Comparison of ENCODE assay signal across 8 mouse cellular contexts in genomic region chr10:80047041-80047565, GRCm38 (mm10). TPM values are rescaled to one million over a fixed set of nuclear protein-coding genes. Genes with fewer than 3 reads are reported as not detected.
DNase-seq lines count a peak whose midpoint lies in the region; ATAC-seq and TF ChIP-seq lines count a peak whose summit lies in the region.

Gene Gpx4, plus strand, starts transcription at chr10:80047166.

- in situ Hi-C loops in Patski (cut with MboI; ENCODE audit: low pct_unique_long_range_greater_than_20kb) = no loop called here

- CTCF ChIA-PET in Patski (lab: Charles Lee) = no interaction called here

- no peak within 1 kb of the TSS for H3K27ac ChIP-seq in forebrain, embryonic 16.5 days (ENCODE audit: low read length)
- peak within 1 kb of the TSS; percentile 20; the same call in 1 of the 2 replicates for H3K27ac ChIP-seq in hindbrain, embryonic 14.5 days
- no peak within 1 kb of the TSS for H3K27ac ChIP-seq in liver, embryonic 11.5 days (ENCODE audit: low read depth, low read length)
- H3K27ac ChIP-seq in stomach, postnatal 0 days (replicated peaks) = no peak within 1 kb of the TSS

- WGBS in forebrain, embryonic 16.5 days = 46% methylated on average over 9 of the region's 9 CpGs
- 36% methylated on average over 9 of the region's 9 CpGs for WGBS in hindbrain, embryonic 14.5 days
- WGBS in liver, embryonic 11.5 days = 65% methylated on average over 9 of the region's 9 CpGs
- 65% methylated on average over 9 of the region's 9 CpGs for WGBS in stomach, postnatal 0 days

- H3K4me1 ChIP-seq in forebrain, embryonic 16.5 days (replicated peaks; ENCODE audit: control insufficient read depth, insufficient read depth, low read length) = peaks cover 7% of the 10 kb centered on the region
- H3K4me1 ChIP-seq in hindbrain, embryonic 14.5 days (replicated peaks; ENCODE audit: control insufficient read depth, insufficient read depth, low read length) = no peaks in the 10 kb centered on the region; the same call in 1 of the 2 replicates
- peaks cover 35% of the 10 kb centered on the region for H3K4me1 ChIP-seq in liver, embryonic 11.5 days (replicated peaks; ENCODE audit: control insufficient read depth, insufficient read depth, low read length)
- no peaks in the 10 kb centered on the region; the same call in 1 of the 2 replicates for H3K4me1 ChIP-seq in stomach, postnatal 0 days (replicated peaks; ENCODE audit: control insufficient read depth, insufficient read depth)

- H3K27me3 ChIP-seq in Patski = no peaks in the 10 kb centered on the region
- no peaks in the 10 kb centered on the region for H3K27me3 ChIP-seq in forebrain, embryonic 16.5 days (replicated peaks; ENCODE audit: control insufficient read depth, insufficient read depth, low read length)
- H3K27me3 ChIP-seq in hindbrain, embryonic 14.5 days (ENCODE audit: control insufficient read depth, insufficient read depth, low read length) = no peaks in the 10 kb centered on the region
- no peaks in the 10 kb centered on the region for H3K27me3 ChIP-seq in liver, embryonic 11.5 days (replicated peaks; ENCODE audit: control insufficient read depth, insufficient read depth, low read length)
- no peaks in the 10 kb centered on the region for H3K27me3 ChIP-seq in stomach, postnatal 0 days (ENCODE audit: control insufficient read depth, insufficient read depth, low read length)

- no peak for ATAC-seq in Patski
- ATAC-seq in forebrain, embryonic 16.5 days = no peak
- no peak for ATAC-seq in hindbrain, embryonic 14.5 days (ENCODE audit: low FRiP score)
- ATAC-seq in liver, embryonic 11.5 days (replicated peaks; ENCODE audit: low FRiP score) = no peak
- no peak for ATAC-seq in stomach, postnatal 0 days (ENCODE audit: low FRiP score, low TSS enrichment)

- no peaks in the 10 kb centered on the region for H3K9me3 ChIP-seq in forebrain, embryonic 16.5 days (ENCODE audit: control insufficient read depth, low read length)
- H3K9me3 ChIP-seq in hindbrain, embryonic 14.5 days (ENCODE audit: control insufficient read depth, low read length) = no peaks in the 10 kb centered on the region
- no peaks in the 10 kb centered on the region for H3K9me3 ChIP-seq in liver, embryonic 11.5 days (ENCODE audit: control insufficient read depth, low read length)
- no peaks in the 10 kb centered on the region for H3K9me3 ChIP-seq in stomach, postnatal 0 days (ENCODE audit: control insufficient read depth, low read length)

- no peaks in the 10 kb centered on the region for H3K36me3 ChIP-seq in forebrain, embryonic 16.5 days (ENCODE audit: control insufficient read depth, insufficient read depth)
- H3K36me3 ChIP-seq in hindbrain, embryonic 14.5 days (replicated peaks; ENCODE audit: control insufficient read depth, insufficient read depth) = no peaks in the 10 kb centered on the region
- no peaks in the 10 kb centered on the region for H3K36me3 ChIP-seq in liver, embryonic 11.5 days (ENCODE audit: control insufficient read depth, insufficient read depth, low read length)
- no peaks in the 10 kb centered on the region for H3K36me3 ChIP-seq in stomach, postnatal 0 days (ENCODE audit: control insufficient read depth, insufficient read depth, low read length)

- H3K4me2 ChIP-seq in forebrain, embryonic 16.5 days (ENCODE audit: low read length) = no peak within 1 kb of the TSS
- H3K4me2 ChIP-seq in hindbrain, embryonic 14.5 days (replicated peaks) = no peak within 1 kb of the TSS
- H3K4me2 ChIP-seq in liver, embryonic 11.5 days = no peak within 1 kb of the TSS
- no peak within 1 kb of the TSS for H3K4me2 ChIP-seq in stomach, postnatal 0 days (replicated peaks; ENCODE audit: low read depth)

- no peak within 1 kb of the TSS for H3K9ac ChIP-seq in forebrain, embryonic 16.5 days (replicated peaks; ENCODE audit: low read depth, low read length)
- no peak within 1 kb of the TSS for H3K9ac ChIP-seq in hindbrain, embryonic 14.5 days
- no peak within 1 kb of the TSS for H3K9ac ChIP-seq in liver, embryonic 11.5 days (ENCODE audit: low read depth, low read length)
- H3K9ac ChIP-seq in stomach, postnatal 0 days (ENCODE audit: low read length) = 0 out of 2 replicates have a peak within 1 kb of the TSS, but pooled peaks have one; percentile 8

- POLR2A ChIA-PET in Patski (lab: Charles Lee) = interaction anchor here (1.9 kb wide), 1 partner anchor 12 kb away, joined by 4 read pairs; no protein-coding TSS in a partner anchor

- TF ChIP-seq CTCF in Patski (IDR thresholded peaks at IDR 0.05) = no peak
- no peak for TF ChIP-seq CTCF in stomach, postnatal 0 days (IDR thresholded peaks at IDR 0.05; ENCODE audit: low read depth)

- no peak for DNase-seq in adrenal gland, adult 18-20 months (ENCODE audit: low spot score in 2 of 2)
- DNase-seq in adrenal gland, adult (ENCODE audit: inconsistent age in 2 of 2, low spot score in 1 of 2) = no peak
- no peak for DNase-seq in Patski (ENCODE audit: low read depth, low spot score)
- no peak for DNase-seq in hindbrain, embryonic 14.5 days (ENCODE audit: low spot score)
- no peak for DNase-seq in liver, embryonic 11.5 days (ENCODE audit: low spot score)
- DNase-seq in stomach, postnatal 0 days (ENCODE audit: low spot score) = no peak
- no peak for DNase-seq in urinary bladder, postnatal 14 days (ENCODE audit: low spot score)

- H3K4me3 ChIP-seq in forebrain, embryonic 16.5 days (replicated peaks; ENCODE audit: low read length) = no peak within 1 kb of the TSS
- no peak within 1 kb of the TSS for H3K4me3 ChIP-seq in hindbrain, embryonic 14.5 days (replicated peaks; ENCODE audit: low read length)
- H3K4me3 ChIP-seq in liver, embryonic 11.5 days (ENCODE audit: low read depth, low read length) = no peak within 1 kb of the TSS
- H3K4me3 ChIP-seq in stomach, postnatal 0 days (ENCODE audit: low read depth, low read length) = no peak within 1 kb of the TSS

- no peak for TF ChIP-seq EP300 in stomach, postnatal 0 days (optimal IDR thresholded peaks at IDR 0.05)

RNA-seq across cellular contexts. Expression of gene Gpx4, which starts in this region (rescaled TPM):
- 1,000 to 10,000 TPM; 1,091 to 1,886 TPM for total RNA-seq in adrenal gland, adult 18-20 months (2021)
- polyA plus RNA-seq in Patski (2021) = 916 TPM
- polyA plus RNA-seq in forebrain, embryonic 16.5 days (2015; fragmentation: Nextera tagmentation; extraction: Ambion mirVana) = 443 and 475 TPM in 2 replicates
- 556 and 557 TPM in 2 replicates for polyA plus RNA-seq in hindbrain, embryonic 14.5 days (2014; fragmentation: Nextera tagmentation; extraction: Ambion mirVana)
- 761 and 762 TPM in 2 replicates for polyA plus RNA-seq in liver, embryonic 11.5 days (2014; fragmentation: Nextera tagmentation; extraction: Ambion mirVana)
- polyA plus RNA-seq in stomach, postnatal 0 days (2015; fragmentation: Nextera tagmentation; extraction: Ambion mirVana) = 435 and 445 TPM in 2 replicates
